Mouse (Mus musculus): Measurements from ENCODE around the gene Gm5105. TPM values are rescaled to one million over a fixed set of nuclear protein-coding genes. Genes with fewer than 3 reads are reported as not detected.
A peak's percentile ranks its signal among the peaks of the same experiment; 100 is the strongest.

Gm5105 gene
- polyA plus RNA-seq, 1 experiment from 2014 or later, result not detected

- no peak for ATAC-seq (ENCODE audit: low read depth)
- Histone ChIP-seq H3K27ac (ENCODE audit: low read length) (no peak overlapping the region), H3K36me3 (ENCODE audit: control insufficient read depth, insufficient read depth) (no peaks in the 10 kb centered on the region), H3K4me3 (ENCODE audit: low read depth, low read length) (no peak overlapping the region), H3K9me3 (replicated peaks; ENCODE audit: control insufficient read depth, low read length) (no peaks in the 10 kb centered on the region), H3K27me3 (ENCODE audit: control insufficient read depth, insufficient read depth, low read depth, low read length) (no peaks in the 10 kb centered on the region), H3K4me1 (ENCODE audit: control insufficient read depth, low read depth, low read length) (no peaks in the 10 kb centered on the region; the same call in 1 of the 2 replicates), H3K9ac (ENCODE audit: low read depth, low read length) (no peak overlapping the region), H3K4me2 (ENCODE audit: low read depth, low read length) (no peak overlapping the region)
- 48% methylated on average over 4 of the region's 4 CpGs for WGBS (ENCODE audit: insufficient replicate concordance)
Observed at GRCm38 (mm10) chr3:138062673-138063072, 4.5 kb downstream of the Gm5105 start.

GRCm38 (mm10) chr3:138061205-138061911, 5.8 kb downstream of the Gm5105 start:
- ATAC-seq (ENCODE audit: low read depth), result no peak
- H3K36me3 ChIP-seq (ENCODE audit: control insufficient read depth, insufficient read depth), result no peaks in the 10 kb centered on the region
- H3K4me3 ChIP-seq (ENCODE audit: low read depth, low read length), result no peak overlapping the region
- H3K9me3 ChIP-seq (replicated peaks; ENCODE audit: control insufficient read depth, low read length), result no peaks in the 10 kb centered on the region
- H3K4me1 ChIP-seq (ENCODE audit: control insufficient read depth, low read depth, low read length), result no peaks in the 10 kb centered on the region; the same call in 1 of the 2 replicates
- 34% methylated on average over 9 of the region's 9 CpGs for WGBS (ENCODE audit: insufficient replicate concordance)
- no peak overlapping the region for H3K27ac ChIP-seq (ENCODE audit: low read length)
- H3K9ac ChIP-seq (ENCODE audit: low read depth, low read length), result no peak overlapping the region
- no peaks in the 10 kb centered on the region for H3K27me3 ChIP-seq (ENCODE audit: control insufficient read depth, insufficient read depth, low read depth, low read length)
- H3K4me2 ChIP-seq (ENCODE audit: low read depth, low read length), result no peak overlapping the region

- no peak overlapping the region for H3K4me2 ChIP-seq (ENCODE audit: low read depth, low read length)
- no peaks in the 10 kb centered on the region for H3K27me3 ChIP-seq (ENCODE audit: control insufficient read depth, insufficient read depth, low read depth, low read length)
- no peak overlapping the region for H3K4me3 ChIP-seq (ENCODE audit: low read depth, low read length)
- H3K9me3 ChIP-seq (replicated peaks; ENCODE audit: control insufficient read depth, low read length), result no peaks in the 10 kb centered on the region
- H3K36me3 ChIP-seq (ENCODE audit: control insufficient read depth, insufficient read depth), result no peaks in the 10 kb centered on the region
- no peak for ATAC-seq (ENCODE audit: low read depth)
- no peaks in the 10 kb centered on the region; the same call in 1 of the 2 replicates for H3K4me1 ChIP-seq (ENCODE audit: control insufficient read depth, low read depth, low read length)
- H3K9ac ChIP-seq (ENCODE audit: low read depth, low read length), result no peak overlapping the region
- H3K27ac ChIP-seq (ENCODE audit: low read length), result no peak overlapping the region
- WGBS (ENCODE audit: insufficient replicate concordance), result 50% methylated on average over 7 of the region's 7 CpGs
Observed at GRCm38 (mm10) chr3:138060429-138060828, 6.8 kb downstream of the Gm5105 start.

- WGBS (ENCODE audit: insufficient replicate concordance), result 51% methylated on average over 4 of the region's 4 CpGs
- no peak overlapping the region for H3K27ac ChIP-seq (ENCODE audit: low read length)
- ATAC-seq (ENCODE audit: low read depth), result no peak
- no peaks in the 10 kb centered on the region for H3K9me3 ChIP-seq (replicated peaks; ENCODE audit: control insufficient read depth, low read length)
- H3K27me3 ChIP-seq (ENCODE audit: control insufficient read depth, insufficient read depth, low read depth, low read length), result no peaks in the 10 kb centered on the region
- H3K9ac ChIP-seq (ENCODE audit: low read depth, low read length), result no peak overlapping the region
- H3K4me1 ChIP-seq (ENCODE audit: control insufficient read depth, low read depth, low read length), result no peaks in the 10 kb centered on the region; the same call in 1 of the 2 replicates
- no peak overlapping the region for H3K4me3 ChIP-seq (ENCODE audit: low read depth, low read length)
- no peaks in the 10 kb centered on the region for H3K36me3 ChIP-seq (ENCODE audit: control insufficient read depth, insufficient read depth)
- no peak overlapping the region for H3K4me2 ChIP-seq (ENCODE audit: low read depth, low read length)
Observed at GRCm38 (mm10) chr3:138058226-138058625, 9.0 kb downstream of the Gm5105 start.

GRCm38 (mm10) chr3:138056976-138057375, 10.2 kb downstream of the Gm5105 start:
- whole genome bisulfite sequencing (ENCODE audit: insufficient replicate concordance), result 69% methylated on average over 7 of the region's 7 CpGs
- Histone ChIP-seq H3K4me1 (ENCODE audit: control insufficient read depth, low read depth, low read length) (no peaks in the 10 kb centered on the region; the same call in 1 of the 2 replicates), H3K36me3 (ENCODE audit: control insufficient read depth, insufficient read depth) (no peaks in the 10 kb centered on the region), H3K27ac (ENCODE audit: low read length) (no peak overlapping the region), H3K9me3 (replicated peaks; ENCODE audit: control insufficient read depth, low read length) (no peaks in the 10 kb centered on the region), H3K4me3 (ENCODE audit: low read depth, low read length) (no peak overlapping the region), H3K9ac (ENCODE audit: low read depth, low read length) (no peak overlapping the region), H3K27me3 (ENCODE audit: control insufficient read depth, insufficient read depth, low read depth, low read length) (no peaks in the 10 kb centered on the region), H3K4me2 (ENCODE audit: low read depth, low read length) (no peak overlapping the region)
- ATAC-seq (ENCODE audit: low read depth), result no peak

GRCm38 (mm10) chr3:138053969-138054368, 13.2 kb downstream of the Gm5105 start:
- no peaks in the 10 kb centered on the region for H3K27me3 ChIP-seq (ENCODE audit: control insufficient read depth, insufficient read depth, low read depth, low read length)
- H3K36me3 ChIP-seq (ENCODE audit: control insufficient read depth, insufficient read depth), result no peaks in the 10 kb centered on the region
- ATAC-seq (ENCODE audit: low read depth), result no peak
- H3K4me2 ChIP-seq (ENCODE audit: low read depth, low read length), result no peak overlapping the region
- H3K4me1 ChIP-seq (ENCODE audit: control insufficient read depth, low read depth, low read length), result no peaks in the 10 kb centered on the region
- H3K27ac ChIP-seq (ENCODE audit: low read length), result peak overlapping the region; percentile 31; the same call in 1 of the 2 replicates
- no peak overlapping the region for H3K4me3 ChIP-seq (ENCODE audit: low read depth, low read length)
- WGBS (ENCODE audit: insufficient replicate concordance), result 19% methylated on average over 4 of the region's 4 CpGs
- H3K9me3 ChIP-seq (replicated peaks; ENCODE audit: control insufficient read depth, low read length), result no peaks in the 10 kb centered on the region
- no peak overlapping the region for H3K9ac ChIP-seq (ENCODE audit: low read depth, low read length)

- Histone ChIP-seq H3K9ac (ENCODE audit: low read depth, low read length) (no peak overlapping the region), H3K27ac (ENCODE audit: low read length) (no peak overlapping the region), H3K4me1 (ENCODE audit: control insufficient read depth, low read depth, low read length) (no peaks in the 10 kb centered on the region), H3K4me2 (ENCODE audit: low read depth, low read length) (no peak overlapping the region), H3K9me3 (replicated peaks; ENCODE audit: control insufficient read depth, low read length) (no peaks in the 10 kb centered on the region), H3K27me3 (ENCODE audit: control insufficient read depth, insufficient read depth, low read depth, low read length) (no peaks in the 10 kb centered on the region), H3K4me3 (ENCODE audit: low read depth, low read length) (no peak overlapping the region), H3K36me3 (ENCODE audit: control insufficient read depth, insufficient read depth) (no peaks in the 10 kb centered on the region)
- WGBS (ENCODE audit: insufficient replicate concordance), result 51% methylated on average over 3 of the region's 3 CpGs
- no peak for ATAC-seq (ENCODE audit: low read depth)
Observed at GRCm38 (mm10) chr3:138051431-138051830, 15.8 kb downstream of the Gm5105 start.

GRCm38 (mm10) chr3:138050772-138051171, 16.4 kb downstream of the Gm5105 start:
- Histone ChIP-seq H3K4me1 (ENCODE audit: control insufficient read depth, low read depth, low read length) (no peaks in the 10 kb centered on the region), H3K27ac (ENCODE audit: low read length) (no peak overlapping the region), H3K9ac (ENCODE audit: low read depth, low read length) (no peak overlapping the region), H3K9me3 (replicated peaks; ENCODE audit: control insufficient read depth, low read length) (no peaks in the 10 kb centered on the region), H3K4me3 (ENCODE audit: low read depth, low read length) (no peak overlapping the region), H3K4me2 (ENCODE audit: low read depth, low read length) (no peak overlapping the region), H3K27me3 (ENCODE audit: control insufficient read depth, insufficient read depth, low read depth, low read length) (no peaks in the 10 kb centered on the region), H3K36me3 (ENCODE audit: control insufficient read depth, insufficient read depth) (no peaks in the 10 kb centered on the region)
- WGBS (ENCODE audit: insufficient replicate concordance), result 59% methylated on average over 11 of the region's 11 CpGs
- no peak for ATAC-seq (ENCODE audit: low read depth)

GRCm38 (mm10) chr3:138049555-138049954, 17.6 kb downstream of the Gm5105 start:
- H3K27ac ChIP-seq (ENCODE audit: low read length), result no peak overlapping the region
- no peak overlapping the region for H3K9ac ChIP-seq (ENCODE audit: low read depth, low read length)
- H3K4me2 ChIP-seq (ENCODE audit: low read depth, low read length), result no peak overlapping the region
- no peaks in the 10 kb centered on the region for H3K36me3 ChIP-seq (ENCODE audit: control insufficient read depth, insufficient read depth)
- no peak overlapping the region for H3K4me3 ChIP-seq (ENCODE audit: low read depth, low read length)
- WGBS (ENCODE audit: insufficient replicate concordance), result 68% methylated on average over 6 of the region's 6 CpGs
- H3K4me1 ChIP-seq (ENCODE audit: control insufficient read depth, low read depth, low read length), result no peaks in the 10 kb centered on the region
- ATAC-seq (ENCODE audit: low read depth), result no peak
- H3K9me3 ChIP-seq (replicated peaks; ENCODE audit: control insufficient read depth, low read length), result no peaks in the 10 kb centered on the region
- H3K27me3 ChIP-seq (ENCODE audit: control insufficient read depth, insufficient read depth, low read depth, low read length), result no peaks in the 10 kb centered on the region

All from liver, embryonic 16.5 days (tissue).